Mouse (Mus musculus): Measurements from ENCODE around the gene Tbc1d16. TPM values are rescaled to one million over a fixed set of nuclear protein-coding genes. Genes with fewer than 3 reads are reported as not detected.

The Tbc1d16 gene
- total RNA-seq, 2 experiments from 2014 or later: 66.3 to 67.2 TPM

DNA sequence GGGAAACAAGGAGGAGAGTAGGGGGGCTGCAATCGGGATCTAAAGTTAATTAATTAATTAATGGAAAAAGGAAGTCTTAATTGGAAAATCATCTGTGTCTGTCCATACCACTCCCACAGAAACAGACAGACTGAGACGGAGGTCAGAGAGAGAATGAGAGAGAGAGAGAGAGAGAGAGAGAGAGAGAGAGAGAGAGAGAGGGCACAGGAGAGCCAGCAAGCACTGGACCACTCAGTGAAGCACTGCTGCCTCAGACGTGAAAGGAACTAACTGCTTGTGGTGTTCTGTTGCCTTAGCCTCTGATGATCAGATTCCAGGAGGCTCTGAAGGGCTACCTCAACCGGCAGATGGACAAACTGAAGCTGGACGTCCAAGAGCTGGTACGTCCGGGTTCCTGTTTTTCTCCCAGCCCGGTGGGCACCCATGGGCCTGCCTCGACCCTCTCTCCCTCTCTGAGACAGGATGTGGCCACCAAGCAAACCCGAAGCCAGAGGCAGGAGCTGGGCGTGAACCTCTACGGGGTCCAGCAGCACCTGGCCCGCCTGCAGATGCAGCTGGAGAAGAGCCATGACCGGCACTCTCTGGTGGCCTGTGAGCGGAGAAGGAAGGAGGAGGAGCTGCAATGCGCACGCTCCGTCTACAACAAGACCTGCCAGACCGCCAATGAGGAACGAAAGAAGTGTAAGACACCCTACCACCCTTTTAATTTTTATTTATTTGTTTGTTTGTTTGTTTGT, 9.4 kb upstream of the Tbc1d16 start:
- peak; percentile 44 to 45 for DNase-seq
- intact Hi-C loops (cut with DNase I): no loop called here

GRCm38 (mm10) chr11:119237007-119237406, 8.7 kb upstream of the Tbc1d16 start:
- DNase-seq: no peak
- intact Hi-C loops (cut with DNase I): no loop called here

DNA sequence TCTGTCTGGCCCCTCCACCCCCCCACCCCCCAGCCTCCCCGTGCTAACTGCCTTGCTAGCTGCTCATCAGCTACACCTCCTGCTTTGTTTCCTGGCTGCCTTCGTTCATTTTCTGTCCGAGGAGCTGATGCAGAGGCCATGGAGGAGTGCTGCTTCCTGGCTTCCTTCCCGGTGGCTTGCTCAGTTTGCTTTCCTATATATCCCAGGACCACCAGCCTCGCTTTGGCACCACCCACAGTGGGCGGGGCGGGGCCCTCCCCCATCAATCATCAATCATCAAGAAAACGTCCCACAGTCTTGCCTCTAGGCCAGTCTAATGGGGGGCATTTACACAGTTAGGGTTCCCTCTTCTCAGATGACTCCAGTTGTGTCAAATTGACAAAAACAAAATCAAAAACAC, 8.1 kb upstream of the Tbc1d16 start:
- DNase-seq: no peak

GRCm38 (mm10) chr11:119235596-119235995, 7.3 kb upstream of the Tbc1d16 start:
- intact Hi-C loops (cut with DNase I): no loop called here
- DNase-seq: peak; percentile 60 to 69

More for the DNA sequence above, 8.1 kb upstream of the Tbc1d16 start:
- intact Hi-C loops (cut with DNase I): no loop called here

- DNase-seq: no peak
- intact Hi-C loops (cut with DNase I): no loop called here
These were observed 6.5 kb upstream of the Tbc1d16 start for GRCm38 (mm10) chr11:119234770-119235169.

DNA sequence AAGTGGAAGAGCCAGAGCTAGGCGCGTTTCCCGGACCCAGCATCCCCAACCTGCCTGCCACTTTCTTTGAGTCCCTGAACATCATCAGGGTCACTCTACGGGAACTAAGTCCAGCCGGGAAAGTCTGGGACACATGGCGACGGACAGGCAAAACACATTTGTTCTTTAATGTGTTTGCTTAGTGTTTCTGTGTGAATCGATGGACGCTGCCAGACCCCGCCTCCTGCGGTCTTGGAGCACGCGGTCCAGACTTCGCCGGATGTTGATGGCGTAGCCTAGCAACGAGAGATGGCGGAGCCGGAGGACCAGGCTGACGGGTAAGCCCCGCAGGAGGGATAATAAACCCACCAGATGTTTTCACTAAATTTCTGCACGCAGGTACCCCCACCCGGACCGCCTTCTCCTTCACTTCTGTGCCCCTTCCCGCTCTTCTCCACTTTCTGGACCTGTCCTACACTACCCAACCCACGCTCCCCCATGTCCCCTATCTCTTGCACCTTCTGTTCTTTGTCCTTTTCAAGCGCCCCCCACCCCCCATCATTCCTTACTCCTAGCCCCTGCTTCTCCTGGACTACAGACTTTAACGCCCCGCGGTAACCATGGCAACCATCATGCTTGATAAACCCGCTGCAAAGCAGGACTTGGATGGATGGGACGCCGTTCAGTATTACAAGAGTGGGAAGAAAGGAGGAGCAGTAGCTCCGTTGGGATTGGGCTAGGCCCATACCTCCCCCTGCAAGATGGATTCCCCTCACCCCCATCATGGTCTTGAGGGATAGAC, 737 bp upstream of the Tbc1d16 start:
- intact Hi-C loops (cut with DNase I): no loop called here
- peak; percentile 81 to 87 for DNase-seq

- peak in 1 of 2 experiments; percentile 43 for DNase-seq
- intact Hi-C loops (cut with DNase I): loop anchor here (2.0 kb wide), 1 partner anchor 21 kb away; no protein-coding TSS in a partner anchor
These were observed 708 bp downstream of the Tbc1d16 start for GRCm38 (mm10) chr11:119227591-119227990.

- intact Hi-C loops (cut with DNase I): loop anchor here (2.0 kb wide), 1 partner anchor 19 kb away; no protein-coding TSS in a partner anchor
These were observed 2.7 kb downstream of the Tbc1d16 start for GRCm38 (mm10) chr11:119225634-119226033.

GRCm38 (mm10) chr11:119224926-119225325, 3.4 kb downstream of the Tbc1d16 start:
- DNase-seq: no peak
- intact Hi-C loops (cut with DNase I): no loop called here

More at GRCm38 (mm10) chr11:119225634-119226033, 2.7 kb downstream of the Tbc1d16 start:
- DNase-seq: no peak

GRCm38 (mm10) chr11:119223124-119223890, 5.0 kb downstream of the Tbc1d16 start:
- intact Hi-C loops (cut with DNase I): no loop called here
- DNase-seq: peak in 1 of 2 experiments; percentile 23

GRCm38 (mm10) chr11:119221812-119222510, 6.3 kb downstream of the Tbc1d16 start:
- DNase-seq: no peak
- intact Hi-C loops (cut with DNase I): no loop called here

GRCm38 (mm10) chr11:119219816-119220465, 8.4 kb downstream of the Tbc1d16 start:
- DNase-seq: peak; percentile 88 to 90
- intact Hi-C loops (cut with DNase I): no loop called here

DNA sequence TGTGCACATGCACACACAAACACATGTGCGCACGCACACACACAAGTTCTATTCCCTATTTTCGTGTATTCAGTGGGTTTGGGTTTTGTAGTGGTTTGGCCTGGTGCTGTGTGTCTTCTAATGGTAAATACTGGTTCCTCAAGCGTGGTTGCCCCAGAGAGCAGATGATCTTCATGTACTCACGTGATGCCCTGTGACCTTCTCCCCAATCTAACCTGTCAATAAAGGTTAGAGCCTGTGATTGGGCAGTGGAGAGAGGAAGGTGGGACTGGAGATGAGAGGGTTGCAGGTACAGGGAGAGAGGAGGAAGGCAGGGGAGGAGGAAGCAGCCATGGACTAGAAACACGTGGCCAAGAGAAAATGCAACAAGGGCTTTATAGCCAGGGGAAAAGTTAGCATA, 10.4 kb downstream of the Tbc1d16 start:
- intact Hi-C loops (cut with DNase I): no loop called here

DNA sequence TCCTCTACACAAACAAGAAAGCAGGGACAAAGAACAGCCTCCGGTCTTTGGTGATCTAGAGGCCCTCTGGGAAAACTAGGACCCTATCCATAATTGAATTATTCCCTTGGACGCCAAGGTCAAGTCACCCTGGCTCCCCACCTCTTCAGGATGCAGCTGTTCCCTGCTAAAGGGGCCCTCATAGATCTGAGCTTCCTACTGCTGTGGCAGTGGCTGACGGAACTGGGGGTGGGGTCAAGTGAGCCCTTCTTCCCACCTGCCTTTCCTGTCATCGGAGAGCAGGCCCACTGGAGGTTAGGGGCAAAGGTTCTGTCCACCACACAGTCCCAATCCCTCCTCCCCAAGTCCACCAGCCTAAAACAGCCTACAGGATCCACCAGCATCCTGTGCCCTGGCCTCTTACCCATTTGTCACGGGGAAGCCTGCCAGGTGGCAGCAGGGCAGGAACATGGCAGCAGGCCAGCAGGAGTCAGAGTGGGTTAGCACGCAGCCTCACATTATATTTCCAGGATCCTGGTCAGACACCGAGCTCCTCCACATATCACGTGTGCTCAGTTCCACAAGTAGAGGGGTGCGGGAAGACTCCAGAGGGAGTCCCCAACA, 12.3 kb downstream of the Tbc1d16 start:
- DNase-seq: peak; percentile 88
- intact Hi-C loops (cut with DNase I): no loop called here

More for the DNA sequence above, 10.4 kb downstream of the Tbc1d16 start:
- no peak for DNase-seq

- intact Hi-C loops (cut with DNase I): no loop called here
- DNase-seq: peak; percentile 80 to 85
These were observed 13.0 kb downstream of the Tbc1d16 start for GRCm38 (mm10) chr11:119215038-119215904.

DNA sequence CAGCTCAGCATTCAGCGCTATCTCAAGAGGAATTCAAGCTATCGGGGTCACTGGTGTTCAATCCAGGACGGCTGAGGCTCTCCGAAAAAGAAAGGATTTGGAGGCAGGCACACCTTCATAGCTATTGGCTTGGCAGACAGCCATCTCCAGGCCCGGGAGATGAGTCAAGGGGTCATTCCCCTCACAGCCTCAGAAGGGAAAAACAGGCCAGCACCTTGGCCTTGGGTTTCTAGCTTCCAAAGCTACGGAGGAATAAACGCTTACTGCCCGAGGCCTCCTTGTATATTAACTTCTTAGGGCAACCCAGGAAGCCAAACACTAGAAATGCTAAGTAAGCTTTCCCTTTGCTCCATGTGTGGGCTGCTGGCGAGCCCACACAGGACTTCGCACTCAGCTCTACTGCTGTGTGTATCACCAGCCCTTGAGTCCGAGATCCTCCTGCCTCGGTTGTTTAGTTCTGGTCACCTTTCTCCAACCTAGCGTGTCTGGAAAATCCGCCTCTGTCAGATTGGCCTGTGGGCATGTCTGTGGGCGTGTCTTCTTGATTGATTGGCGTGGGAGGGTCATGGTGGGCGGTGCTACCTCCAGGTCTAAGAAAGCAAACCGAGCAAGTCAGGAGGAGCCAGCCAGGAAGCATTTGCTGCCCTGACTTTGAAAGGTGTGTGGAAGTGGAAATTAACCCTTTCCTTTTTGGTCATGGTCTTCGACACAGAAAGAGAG, 15.0 kb downstream of the Tbc1d16 start:
- no peak for DNase-seq
- intact Hi-C loops (cut with DNase I): no loop called here

- no peak for DNase-seq
These were observed 16.5 kb downstream of the Tbc1d16 start for GRCm38 (mm10) chr11:119211604-119212309.

More at GRCm38 (mm10) chr11:119211604-119212309, 16.5 kb downstream of the Tbc1d16 start:
- intact Hi-C loops (cut with DNase I): no loop called here
